17 mouse cellular contexts compared by ENCODE assay signal in the genomic region with DNA sequence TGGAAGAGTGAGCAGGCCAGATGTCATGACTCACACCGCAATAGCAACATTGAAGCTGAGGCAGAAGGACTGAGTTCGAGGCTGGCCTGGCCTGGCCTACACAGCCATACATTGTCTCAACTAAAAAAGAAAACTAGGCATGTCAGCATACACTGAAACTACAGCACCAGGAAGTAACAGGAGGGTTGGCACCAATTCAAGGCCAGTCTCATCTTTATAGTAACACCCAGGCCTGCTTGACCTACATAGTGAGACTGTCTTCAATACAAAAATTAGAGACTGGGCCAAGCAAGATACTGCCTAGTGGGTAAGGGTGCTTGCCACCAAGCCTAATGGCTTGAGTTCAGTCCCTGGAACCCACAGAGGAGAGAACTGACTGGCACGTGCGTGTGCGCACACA.
"Had no signal": no experiment of that assay in that cellular context is flagged by ENCODE, and none has a peak within 500 bp of the region (broad histone marks: within the 10 kb centered on the region; RNA-seq: fewer than 3 reads in every experiment).

No protein-coding gene starts in this region.

- ATAC-seq: midbrain, embryonic 13.5 days; midbrain, embryonic 16.5 days had no signal

- H3K4me3 ChIP-seq: liver, embryonic 13.5 days; megakaryocyte, embryonic 14.5 days; midbrain, embryonic 10.5 days; midbrain, embryonic 13.5 days; myocyte; neural tube, embryonic 13.5 days; stomach, embryonic 15.5 days had no signal

- H3K4me2 ChIP-seq: liver, embryonic 13.5 days; midbrain, embryonic 13.5 days; neural tube, embryonic 13.5 days; stomach, embryonic 15.5 days had no signal

- H3K4me1 ChIP-seq: liver, embryonic 13.5 days; midbrain, embryonic 10.5 days; midbrain, embryonic 13.5 days; stomach, embryonic 15.5 days had no signal

- H3K9me3 ChIP-seq: liver, embryonic 13.5 days; megakaryocyte, embryonic 14.5 days; midbrain, embryonic 10.5 days; midbrain, embryonic 13.5 days; neural tube, embryonic 13.5 days; stomach, embryonic 15.5 days had no signal

- H3K9ac ChIP-seq: liver, embryonic 13.5 days; midbrain, embryonic 13.5 days; neural tube, embryonic 13.5 days; stomach, embryonic 15.5 days had no signal

- H3K27ac ChIP-seq: kidney, postnatal 0 days; liver, embryonic 13.5 days; midbrain, embryonic 10.5 days; midbrain, embryonic 13.5 days; neural tube, embryonic 13.5 days; stomach, embryonic 15.5 days had no signal

- H3K27me3 ChIP-seq: liver, embryonic 13.5 days; megakaryocyte, embryonic 14.5 days; midbrain, embryonic 13.5 days; neural tube, embryonic 13.5 days; stomach, embryonic 15.5 days had no signal

- DNase-seq: kidney, adult 2 months; kidney, postnatal 25 days; liver, embryonic 13.5 days; lung, adult 2 months; lung, postnatal 36 days; retina, postnatal 1 day; right cerebral cortex, postnatal 25 days; spleen, adult 18-20 months; thymus, postnatal 36 days had no signal
